Mouse (Mus musculus): ENCODE measurements around the gene Rps17.

GRCm38 (mm10) chr7:81304675-81305074 lies 40.4 kb downstream of the Rps17 start:
- no peak for TF ChIP-seq POLR2A (IDR thresholded peaks at IDR 0.05; ENCODE audit: low read depth, low read length)
- no peak for TF ChIP-seq CTCF (IDR thresholded peaks at IDR 0.05; ENCODE audit: extremely low read depth, insufficient read depth, insufficient read length, insufficient replicate concordance)

Data from spleen, adult 2 months (tissue).